Mouse (Mus musculus): ENCODE results near the gene Zfp428. TPM values are rescaled to one million over a fixed set of nuclear protein-coding genes. Genes with fewer than 3 reads are reported as not detected.

Zfp428 gene
- total RNA-seq, 2 experiments from 2014 or later: 11.1 to 16.2 TPM

DNA sequence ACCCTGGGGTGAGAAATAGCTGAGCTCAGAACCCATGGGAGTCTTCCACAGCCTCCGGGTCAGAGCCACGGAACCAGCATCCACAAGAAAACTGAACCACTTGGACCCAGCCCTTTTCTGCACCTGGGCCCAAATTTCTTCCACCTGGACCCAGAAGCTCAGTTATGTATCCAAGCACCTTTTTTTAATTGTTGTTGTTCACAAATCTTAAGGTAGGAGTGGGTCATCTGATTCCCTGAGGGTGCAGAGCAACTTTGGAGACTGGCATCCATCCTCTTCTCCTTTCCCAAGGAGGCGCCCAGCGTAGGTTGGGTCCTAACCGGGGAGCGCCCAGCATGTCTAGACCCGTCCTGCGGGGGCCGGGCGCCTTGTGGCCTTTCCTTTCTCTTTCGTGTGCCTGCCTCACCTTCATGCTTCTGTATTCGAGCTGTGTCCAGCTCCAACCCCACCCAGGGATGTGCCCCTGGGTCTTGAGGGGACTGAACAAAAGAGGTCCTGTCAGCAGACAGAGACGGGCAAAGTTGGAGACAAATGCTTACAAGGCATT is 39.3 kb downstream of the Zfp428 start, which contains the start of the genes Pinlyp and Xrcc1:
Gene Pinlyp, minus strand, starts transcription at position 51 of the 547 bp plus-strand sequence.
Gene Xrcc1, plus strand, starts transcription at position 222 of the 547 bp plus-strand sequence.
- no peak for DNase-seq (ENCODE audit: low spot score in 2 of 2)

- DNase-seq (ENCODE audit: low spot score in 2 of 2): peak; percentile 96 to 99
Measured at GRCm38 (mm10) chr7:24546634-24547389, 40.0 kb downstream of the Zfp428 start.

GRCm38 (mm10) chr7:24547534-24548036 is 40.8 kb downstream of the Zfp428 start:
- DNase-seq (ENCODE audit: low spot score in 2 of 2): no peak

- DNase-seq (ENCODE audit: low spot score in 2 of 2): no peak
Measured at GRCm38 (mm10) chr7:24551985-24552759, 45.4 kb downstream of the Zfp428 start.

- DNase-seq (ENCODE audit: low spot score in 2 of 2): no peak
Measured at GRCm38 (mm10) chr7:24555786-24556185, 49.0 kb downstream of the Zfp428 start.

GRCm38 (mm10) chr7:24561450-24561849 is 54.6 kb downstream of the Zfp428 start:
- DNase-seq (ENCODE audit: low spot score in 2 of 2): no peak

DNA sequence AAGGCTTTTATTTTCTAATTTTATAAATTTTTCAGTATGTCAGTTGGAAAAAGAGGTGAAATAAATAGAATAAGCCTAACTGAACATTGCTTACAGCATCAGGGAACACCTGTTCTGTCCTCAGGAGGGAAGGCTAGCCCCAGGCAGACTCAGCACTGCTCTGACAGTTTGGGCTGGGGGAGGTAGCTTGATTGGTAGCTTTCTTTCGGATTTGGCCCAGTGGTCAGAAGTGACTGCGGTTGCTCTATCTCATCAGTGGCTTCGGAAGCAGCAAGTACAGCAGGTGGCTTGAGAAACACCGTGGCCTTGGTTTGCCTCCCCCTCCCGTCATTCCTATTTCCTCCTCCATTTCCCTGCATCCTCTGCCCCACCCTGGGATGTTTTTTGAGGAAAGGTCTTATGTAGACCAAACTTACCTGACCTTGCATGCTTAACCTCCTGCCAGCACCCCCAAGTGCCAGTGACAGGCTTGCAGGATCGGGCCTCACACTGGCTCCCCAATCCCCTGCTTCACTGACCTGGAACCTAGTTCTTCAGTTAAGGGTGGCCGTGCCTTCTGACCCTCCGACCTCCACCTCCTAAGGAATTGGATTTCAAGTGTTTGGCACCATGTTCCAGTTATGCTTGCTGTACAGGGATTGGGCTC is 56.5 kb downstream of the Zfp428 start:
- DNase-seq (ENCODE audit: low spot score in 2 of 2): no peak

GRCm38 (mm10) chr7:24563837-24564206 is 57.0 kb downstream of the Zfp428 start:
- no peak for DNase-seq (ENCODE audit: low spot score in 2 of 2)

DNA sequence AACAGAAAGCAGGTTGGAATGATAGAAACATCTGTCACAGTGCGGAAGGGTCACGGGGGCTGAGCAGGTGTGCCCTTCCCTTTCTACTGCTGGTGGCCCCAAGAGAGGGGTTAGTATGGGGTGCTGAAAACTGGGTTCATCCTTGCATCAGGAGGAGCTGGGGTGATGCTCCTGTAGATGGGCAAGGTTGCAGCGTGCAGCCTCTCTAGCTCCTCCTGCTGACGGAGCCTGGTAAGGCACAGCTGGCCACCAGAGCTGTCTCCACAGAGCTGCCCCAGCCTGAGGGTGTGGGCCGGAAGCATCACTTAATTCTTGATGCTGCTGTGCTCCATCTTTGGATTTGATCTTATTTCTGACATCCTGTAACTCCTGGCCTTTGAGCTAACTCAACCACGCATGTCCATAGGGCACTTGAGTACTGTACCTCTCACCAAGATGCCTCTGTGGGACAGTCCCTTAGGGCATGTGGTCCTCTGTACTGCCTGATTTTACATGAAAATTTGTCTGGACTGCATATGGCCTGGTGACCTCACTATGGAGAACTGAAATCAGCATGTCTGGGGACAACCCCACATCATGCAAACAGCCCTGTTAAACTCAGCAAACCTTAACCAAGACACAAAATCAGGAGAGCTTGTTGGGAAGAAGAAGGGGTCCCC is 57.9 kb downstream of the Zfp428 start:
- peak in 1 of 2 experiments; percentile 50 for DNase-seq (ENCODE audit: low spot score in 2 of 2)

Other genes with a start within 250 kb of the Zfp428 start
- 1 to 10 TPM; 6.0 to 6.6 TPM for gene Zfp93, start 236.6 kb upstream of the Zfp428 start, total RNA-seq (2021)
- 10 to 100 TPM; 18.3 to 19.5 TPM for gene Zfp61, start 205.8 kb upstream of the Zfp428 start, total RNA-seq (2021)
- 1 to 10 TPM; 5.8 to 7.0 TPM for gene Zfp94, start 190.3 kb upstream of the Zfp428 start, total RNA-seq (2021)
- gene Tescl, start 173.1 kb upstream of the Zfp428 start, total RNA-seq (2021): under 1 TPM; 0.36 to 0.37 TPM
- gene Lypd5, start 157.8 kb upstream of the Zfp428 start, total RNA-seq (2021): not detected
- 1 to 10 TPM; 3.0 to 7.3 TPM for gene Kcnn4, start 136.7 kb upstream of the Zfp428 start, total RNA-seq (2021)
- gene Smg9, start 107.4 kb upstream of the Zfp428 start, total RNA-seq (2021): 10 to 100 TPM; 25.6 to 32.3 TPM
- gene Irgc1, start 54.7 kb upstream of the Zfp428 start, total RNA-seq (2021): not detected
- gene Plaur, start 44.5 kb upstream of the Zfp428 start, total RNA-seq (2021): 10 to 100 TPM; 11.9 to 13.1 TPM
- 10 to 100 TPM; 12.6 to 17.7 TPM for gene Cadm4, start 25.0 kb upstream of the Zfp428 start, total RNA-seq (2021)
- not detected for gene AC161166.1, start 5.4 kb downstream of the Zfp428 start, total RNA-seq (2021)
- gene Irgq, start 23.7 kb downstream of the Zfp428 start, total RNA-seq (2021): 10 to 100 TPM; 24.9 to 25.7 TPM
- not detected for gene Pinlyp, start 39.1 kb downstream of the Zfp428 start, total RNA-seq (2021)
- 10 to 100 TPM; 56.8 to 64.4 TPM for gene Xrcc1, start 39.3 kb downstream of the Zfp428 start, total RNA-seq (2021)
- gene Ethe1, start 80.5 kb downstream of the Zfp428 start, total RNA-seq (2021): 10 to 100 TPM; 17.7 to 20.4 TPM
- gene Zfp575, start 80.6 kb downstream of the Zfp428 start, total RNA-seq (2021): 1 to 10 TPM; 1.8 to 2.0 TPM
- 1 to 10 TPM; 6.5 to 6.9 TPM for gene Phldb3, start 103.8 kb downstream of the Zfp428 start, total RNA-seq (2021)
- 1 to 10 TPM in 1 of 2 experiments, under 1 TPM in 1; 0.70 to 1.5 TPM for gene Lypd3, start 129.5 kb downstream of the Zfp428 start, total RNA-seq (2021)
- gene Tex101, start 169.7 kb downstream of the Zfp428 start, total RNA-seq (2021): not detected
- gene BC049730, start 202.2 kb downstream of the Zfp428 start, total RNA-seq (2021): not detected
- gene Gm4763, start 219.9 kb downstream of the Zfp428 start, total RNA-seq (2021): not detected